Mouse (Mus musculus): Measurements from ENCODE around the gene Klhl26.

The Klhl26 gene

DNA sequence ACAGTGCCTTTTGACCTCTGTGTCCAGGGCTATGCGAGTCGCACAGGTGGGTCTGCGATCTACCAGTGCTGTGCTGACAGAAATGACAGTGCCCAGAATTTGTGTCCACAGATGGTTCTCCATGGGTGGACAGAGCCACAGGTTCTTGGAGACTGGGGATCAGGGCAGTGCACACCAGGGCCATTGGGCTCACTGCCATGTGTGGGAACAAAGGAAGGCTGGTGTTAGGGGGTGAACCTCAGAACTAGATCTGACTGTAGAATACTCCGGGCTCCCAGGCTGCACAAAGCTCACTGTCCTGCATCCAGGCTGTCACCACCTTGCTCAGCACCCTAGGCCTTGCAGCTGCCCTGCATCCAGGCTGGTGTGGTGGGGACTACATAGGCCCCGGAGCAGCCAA lies 66.5 kb downstream of the Klhl26 start:
- no peak for DNase-seq (ENCODE audit: low spot score)

DNA sequence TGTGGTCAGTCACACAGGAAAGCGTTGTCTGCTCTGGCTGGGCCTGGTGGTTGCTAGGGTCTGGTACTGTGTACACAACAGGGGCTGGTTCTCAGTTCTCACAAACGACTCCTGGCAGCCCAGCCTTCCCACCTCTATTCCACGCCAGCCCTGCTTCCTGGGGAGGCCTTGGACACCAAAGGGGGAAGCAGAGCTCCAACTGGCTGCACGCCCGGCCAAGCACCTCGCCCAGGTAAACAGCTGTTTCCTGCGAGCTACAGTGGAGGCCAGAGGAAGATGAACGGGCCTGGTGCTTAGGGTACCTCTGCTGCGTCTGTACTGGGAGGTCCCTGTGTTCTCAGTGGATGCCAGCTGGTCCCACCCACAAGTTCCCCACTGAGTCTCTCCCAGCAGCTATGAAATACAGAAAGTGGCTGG lies 67.3 kb downstream of the Klhl26 start:
- no peak for DNase-seq (ENCODE audit: low spot score)

DNA sequence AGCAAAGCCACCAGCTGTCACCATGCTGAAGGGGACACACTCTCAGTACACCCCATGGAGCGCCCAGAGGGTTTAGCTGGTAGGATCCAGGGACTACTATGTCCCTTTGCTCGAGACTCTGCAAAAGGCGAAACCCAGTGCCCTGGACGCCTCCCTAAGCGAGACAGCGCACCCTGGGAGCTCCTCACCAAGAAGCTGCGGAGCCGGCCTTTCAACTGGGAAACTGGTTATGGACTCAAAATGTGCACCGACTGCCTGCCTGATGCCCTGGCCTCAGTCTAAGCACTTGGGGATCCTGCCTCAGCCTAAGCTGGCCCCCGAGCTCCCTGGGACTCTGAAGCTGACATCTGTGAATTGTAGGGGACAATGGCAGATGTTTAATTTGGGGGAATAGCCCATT lies 67.7 kb downstream of the Klhl26 start:
- DNase-seq (ENCODE audit: low spot score): no peak

DNA sequence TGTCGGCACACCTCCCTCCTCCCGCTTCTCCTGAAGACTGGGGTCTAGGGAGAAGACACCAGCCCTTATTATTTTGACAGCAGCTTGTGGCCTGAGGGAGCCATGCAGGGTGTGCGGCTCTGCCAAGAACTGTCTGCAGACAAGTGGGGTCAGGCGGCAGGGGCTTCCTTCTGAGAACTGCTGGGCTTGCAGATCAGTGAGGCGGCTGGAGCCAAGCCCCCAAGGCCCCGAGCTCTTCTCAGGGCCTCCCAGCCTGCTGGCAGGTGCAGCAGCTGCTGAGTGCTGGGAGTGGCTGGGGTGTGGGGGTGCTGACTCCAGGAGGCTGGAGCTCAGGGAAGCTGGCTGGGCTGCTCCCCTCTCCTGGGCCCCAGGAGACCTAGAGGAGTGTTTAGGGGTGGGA lies 68.5 kb downstream of the Klhl26 start:
- DNase-seq (ENCODE audit: low spot score): no peak

DNA sequence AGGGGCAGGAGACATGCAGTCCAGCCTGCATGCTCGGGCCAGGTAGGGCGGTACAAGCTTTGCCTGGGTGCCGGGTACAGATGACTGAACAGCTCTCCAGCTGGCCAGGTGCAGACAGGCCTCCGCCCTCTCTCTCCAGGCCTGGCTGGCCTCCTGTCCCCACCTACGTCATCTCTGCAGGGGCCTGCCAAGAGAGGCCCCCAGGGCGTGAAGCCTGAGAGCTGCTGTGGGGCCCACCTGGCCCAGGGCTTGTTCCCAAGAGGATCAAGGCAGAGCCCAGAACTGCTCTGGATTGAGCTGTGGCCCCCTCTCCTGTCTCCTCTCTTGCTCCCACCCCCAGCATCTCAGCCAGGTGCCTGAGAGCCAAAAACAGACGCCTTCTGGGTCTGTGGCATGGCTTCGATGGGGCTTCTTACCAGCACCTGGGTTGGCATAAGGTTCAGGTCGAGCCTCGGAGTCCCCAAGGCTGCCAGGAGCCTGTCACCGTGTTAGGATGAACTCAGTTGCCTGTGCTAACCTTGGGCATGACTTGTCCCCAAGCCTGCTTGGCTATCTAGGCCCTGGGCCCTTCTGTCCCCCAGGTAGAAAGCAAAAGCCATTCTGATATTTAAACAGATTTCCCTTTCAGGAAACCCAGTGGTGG lies 70.2 kb downstream of the Klhl26 start:
- no peak for DNase-seq (ENCODE audit: low spot score)

DNA sequence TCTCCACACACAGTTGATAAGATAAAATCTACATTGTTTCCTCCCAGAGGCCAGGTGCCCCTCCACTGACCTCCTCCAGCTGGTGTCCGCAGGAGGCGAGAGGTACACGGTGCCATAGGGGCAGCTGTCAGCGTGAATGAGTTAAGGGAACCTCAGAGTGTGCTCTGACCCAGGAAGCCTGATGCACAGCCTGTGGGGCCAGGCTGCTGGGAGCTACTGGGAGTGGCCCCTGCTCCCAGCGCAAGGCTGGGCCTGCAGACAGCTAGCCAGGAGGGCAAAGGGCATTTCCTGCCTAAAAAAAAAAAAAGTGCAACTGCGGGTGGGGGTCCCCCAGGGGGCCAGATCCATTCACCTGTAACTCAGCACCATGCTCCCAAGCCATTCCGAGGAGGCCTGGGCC lies 71.6 kb downstream of the Klhl26 start:
- no peak for DNase-seq (ENCODE audit: low spot score)

DNA sequence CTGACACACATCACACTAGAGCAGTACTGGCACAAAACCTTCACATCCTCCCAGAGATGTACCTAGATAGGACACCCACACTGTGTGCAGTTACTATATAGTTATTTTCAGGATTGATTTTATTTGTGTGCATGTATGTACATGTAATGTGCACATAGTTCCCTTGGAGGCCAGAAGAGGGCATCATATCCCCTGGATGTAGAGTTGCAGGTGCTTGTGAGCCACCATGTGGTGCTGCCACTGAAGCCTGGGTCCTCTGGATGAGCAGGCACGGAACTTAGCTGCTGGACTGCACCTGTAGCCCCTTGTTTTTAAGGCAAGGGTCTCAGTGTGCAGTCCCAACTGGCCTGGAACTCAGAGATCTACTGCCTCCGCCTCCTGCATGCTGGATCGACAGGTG lies 72.6 kb downstream of the Klhl26 start:
- DNase-seq (ENCODE audit: low spot score): no peak

All from c-Kit-positive CD71-positive TER-119-positive erythroid progenitor cells, embryonic 14.5 days (primary cell).